Mouse (Mus musculus): ENCODE measurements at regions not wholly inside any gene's neighbourhood (a gene's known extent, or its start where the extent isn't known, plus 50 kb on each side); places are given as distances from the start of the nearest gene placed in this dataset.
"Not testable (repeated sequence)": the region's sequence is repeated elsewhere in the genome, so short reads cannot be mapped to it uniquely, and the experiment has no call there.

GRCm38 (mm10) chr15:43581246-43581645 lies 3447.1 kb downstream of the 9330182O14Rik start:
- DNase-seq (ENCODE audit: low read depth, low spot score): no peak

- DNase-seq (ENCODE audit: low read depth, low spot score): no peak
Observed at GRCm38 (mm10) chr15:43585751-43586150, 3451.6 kb downstream of the 9330182O14Rik start.

GRCm38 (mm10) chr15:43588021-43588420 lies 3453.9 kb downstream of the 9330182O14Rik start:
- no peak for DNase-seq (ENCODE audit: low read depth, low spot score)

- no peak for DNase-seq (ENCODE audit: low read depth, low spot score)
Observed at GRCm38 (mm10) chr15:43607700-43608099, 3473.5 kb downstream of the 9330182O14Rik start.

- peak; percentile 4 for DNase-seq (ENCODE audit: low read depth, low spot score)
Observed at GRCm38 (mm10) chr15:43609901-43610300, 3475.7 kb downstream of the 9330182O14Rik start.

- DNase-seq (ENCODE audit: low read depth, low spot score): no peak
Observed at GRCm38 (mm10) chr15:43614004-43614661, 3480.0 kb downstream of the 9330182O14Rik start.

GRCm38 (mm10) chr15:43615727-43616126 lies 3481.6 kb downstream of the 9330182O14Rik start:
- no peak for DNase-seq (ENCODE audit: low read depth, low spot score)

GRCm38 (mm10) chr15:43624431-43624965 lies 3490.3 kb downstream of the 9330182O14Rik start:
- DNase-seq (ENCODE audit: low read depth, low spot score): no peak

- DNase-seq (ENCODE audit: low read depth, low spot score): no peak
Observed at GRCm38 (mm10) chr15:43625021-43625510, 3490.9 kb downstream of the 9330182O14Rik start.

- DNase-seq (ENCODE audit: low read depth, low spot score): no peak
Observed at GRCm38 (mm10) chr15:43650818-43651500, 3516.8 kb downstream of the 9330182O14Rik start.

GRCm38 (mm10) chr15:43663648-43664047 lies 3529.5 kb downstream of the 9330182O14Rik start:
- no peak for DNase-seq (ENCODE audit: low read depth, low spot score)

- DNase-seq (ENCODE audit: low read depth, low spot score): no peak
Observed at GRCm38 (mm10) chr15:43678844-43679243, 3544.7 kb downstream of the 9330182O14Rik start.

GRCm38 (mm10) chr15:43682176-43682575 lies 3548.0 kb downstream of the 9330182O14Rik start:
- no peak for DNase-seq (ENCODE audit: low read depth, low spot score)

- not testable (repeated sequence) for DNase-seq (ENCODE audit: low read depth, low spot score)
Observed at GRCm38 (mm10) chr15:43691998-43692397, 3557.8 kb downstream of the 9330182O14Rik start.

GRCm38 (mm10) chr15:43695451-43695850 lies 3561.3 kb downstream of the 9330182O14Rik start:
- DNase-seq (ENCODE audit: low read depth, low spot score): no peak

- no peak for DNase-seq (ENCODE audit: low read depth, low spot score)
Observed at GRCm38 (mm10) chr15:43717035-43717434, 3582.9 kb downstream of the 9330182O14Rik start.

GRCm38 (mm10) chr15:43717559-43717958 lies 3583.4 kb downstream of the 9330182O14Rik start:
- no peak for DNase-seq (ENCODE audit: low read depth, low spot score)

- no peak for DNase-seq (ENCODE audit: low read depth, low spot score)
Observed at GRCm38 (mm10) chr15:43720916-43721315, 3586.8 kb downstream of the 9330182O14Rik start.

- no peak for DNase-seq (ENCODE audit: low read depth, low spot score)
Observed at GRCm38 (mm10) chr15:43735697-43736096, 3601.5 kb downstream of the 9330182O14Rik start.

- DNase-seq (ENCODE audit: low read depth, low spot score): peak; percentile 45
Observed at GRCm38 (mm10) chr15:43758256-43758655, 3624.1 kb downstream of the 9330182O14Rik start.

GRCm38 (mm10) chr15:43764606-43765005 lies 3630.4 kb downstream of the 9330182O14Rik start:
- DNase-seq (ENCODE audit: low read depth, low spot score): peak; percentile 26

GRCm38 (mm10) chr15:43772718-43773117 lies 3638.6 kb downstream of the 9330182O14Rik start:
- DNase-seq (ENCODE audit: low read depth, low spot score): no peak

Data from brain, embryonic 18.5 days (tissue).